In the genomic region with DNA sequence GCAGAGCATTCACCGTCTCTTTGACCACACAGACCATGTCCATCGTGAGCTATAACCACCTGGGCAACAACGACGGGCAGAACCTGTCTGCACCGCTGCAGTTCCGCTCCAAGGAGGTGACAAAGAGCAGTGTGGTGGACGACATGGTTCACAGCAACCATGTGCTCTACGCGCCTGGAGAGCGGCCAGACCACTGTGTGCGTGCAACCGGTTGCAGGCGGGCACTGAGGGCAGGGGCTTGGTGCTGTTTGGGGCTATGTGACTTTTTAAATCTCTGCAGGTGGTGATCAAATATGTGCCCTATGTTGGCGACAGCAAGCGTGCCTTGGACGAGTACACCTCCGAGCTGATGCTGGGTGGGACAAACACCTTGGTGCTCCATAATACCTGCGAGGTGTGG, we compare ENCODE assay signal across 17 mouse cellular contexts. TPM values are rescaled to one million over a fixed set of nuclear protein-coding genes. Genes with fewer than 3 reads are reported as not detected.
DNase-seq lines count a peak whose midpoint lies in the region; ATAC-seq and TF ChIP-seq lines count a peak whose summit lies in the region.
"Had no signal": no experiment of that assay in that cellular context is flagged by ENCODE, and none has a peak within 500 bp of the region (broad histone marks: within the 10 kb centered on the region; RNA-seq: fewer than 3 reads in every experiment).

No protein-coding gene starts in this region.

- H3K9ac ChIP-seq in hindbrain, embryonic 14.5 days, result no peak overlapping the region
- no peak overlapping the region for H3K9ac ChIP-seq in hindbrain, postnatal 0 days (replicated peaks; ENCODE audit: low read length)
- H3K9ac ChIP-seq in neural tube, embryonic 12.5 days, result no peak overlapping the region
- H3K9ac ChIP-seq: forebrain, embryonic 12.5 days; heart, embryonic 12.5 days; limb, embryonic 15.5 days; lung, embryonic 15.5 days had no signal

- 94% methylated on average over 18 of the region's 18 CpGs for WGBS in hindbrain, embryonic 14.5 days
- 88% methylated on average over 18 of the region's 18 CpGs for WGBS in hindbrain, postnatal 0 days
- WGBS in neural tube, embryonic 12.5 days, result 93% methylated on average over 18 of the region's 18 CpGs

- no peaks in the 10 kb centered on the region; the same call in 1 of the 2 replicates for H3K27me3 ChIP-seq in hindbrain, embryonic 14.5 days (ENCODE audit: control insufficient read depth, insufficient read depth, low read length)
- no peaks in the 10 kb centered on the region for H3K27me3 ChIP-seq in hindbrain, postnatal 0 days (ENCODE audit: insufficient read depth, low read length)
- H3K27me3 ChIP-seq in neural tube, embryonic 12.5 days (replicated peaks), result peaks cover 7% of the 10 kb centered on the region
- H3K27me3 ChIP-seq: heart, embryonic 12.5 days; limb, embryonic 15.5 days; lung, embryonic 15.5 days had no signal

- H3K9me3 ChIP-seq in hindbrain, embryonic 14.5 days (ENCODE audit: control insufficient read depth, low read length), result no peaks in the 10 kb centered on the region
- no peaks in the 10 kb centered on the region for H3K9me3 ChIP-seq in hindbrain, postnatal 0 days (ENCODE audit: low read length)
- no peaks in the 10 kb centered on the region for H3K9me3 ChIP-seq in neural tube, embryonic 12.5 days
- H3K9me3 ChIP-seq: forebrain, embryonic 12.5 days; heart, embryonic 12.5 days; limb, embryonic 15.5 days; lung, embryonic 15.5 days had no signal

- DNase-seq in cerebellum, adult 9-11 months, result peak; percentile 59
- DNase-seq in cerebellum, adult 9-10 months, result no peak
- DNase-seq in hindbrain, embryonic 14.5 days (ENCODE audit: low spot score), result no peak
- no peak for DNase-seq in hindbrain, postnatal 0 days (ENCODE audit: low spot score)
- DNase-seq in neural tube, embryonic 10.5 days (ENCODE audit: extremely low spot score, low spot score), result no peak
- no peak for DNase-seq in left cerebral cortex, adult 11 months (ENCODE audit: low spot score)
- no peak for DNase-seq in thymus, postnatal 0 days (ENCODE audit: low spot score)
- DNase-seq: adrenal gland, adult 8-10 months; heart, postnatal 4 days had no signal

- peaks cover 56% of the 10 kb centered on the region for H3K4me1 ChIP-seq in hindbrain, embryonic 14.5 days (replicated peaks; ENCODE audit: control insufficient read depth, insufficient read depth, low read length)
- H3K4me1 ChIP-seq in hindbrain, postnatal 0 days (ENCODE audit: insufficient read depth, low read length), result peaks cover 31% of the 10 kb centered on the region
- H3K4me1 ChIP-seq in neural tube, embryonic 12.5 days, result peaks cover 76% of the 10 kb centered on the region

- H3K27ac ChIP-seq in hindbrain, embryonic 14.5 days, result no peak overlapping the region
- H3K27ac ChIP-seq in hindbrain, postnatal 0 days, result no peak overlapping the region
- H3K27ac ChIP-seq in neural tube, embryonic 12.5 days, result no peak overlapping the region
- H3K27ac ChIP-seq: forebrain, embryonic 12.5 days; limb, embryonic 15.5 days; lung, embryonic 15.5 days had no signal

- TF ChIP-seq CTCF in hindbrain, postnatal 0 days (IDR thresholded peaks at IDR 0.05; ENCODE audit: low read depth), result no peak

- peaks cover 31% of the 10 kb centered on the region for H3K36me3 ChIP-seq in hindbrain, embryonic 14.5 days (replicated peaks; ENCODE audit: control insufficient read depth, insufficient read depth)
- peaks cover 7% of the 10 kb centered on the region; the same call in 1 of the 2 replicates for H3K36me3 ChIP-seq in hindbrain, postnatal 0 days (ENCODE audit: insufficient read depth, low read length)
- H3K36me3 ChIP-seq in neural tube, embryonic 12.5 days, result peaks cover 17% of the 10 kb centered on the region

- no peak overlapping the region for H3K4me3 ChIP-seq in hindbrain, embryonic 14.5 days (replicated peaks; ENCODE audit: low read length)
- no peak overlapping the region for H3K4me3 ChIP-seq in hindbrain, postnatal 0 days (ENCODE audit: low read length)
- H3K4me3 ChIP-seq in neural tube, embryonic 12.5 days, result no peak overlapping the region
- H3K4me3 ChIP-seq: limb, embryonic 15.5 days; lung, embryonic 15.5 days had no signal

- 0 out of 2 replicates have a peak overlapping the region, but pooled peaks have one; percentile 99 for H3K4me2 ChIP-seq in hindbrain, embryonic 14.5 days (replicated peaks)
- H3K4me2 ChIP-seq in hindbrain, postnatal 0 days (ENCODE audit: low read depth, low read length), result no peak overlapping the region
- 0 out of 2 replicates have a peak overlapping the region, but pooled peaks have one; percentile 99 for H3K4me2 ChIP-seq in neural tube, embryonic 12.5 days (replicated peaks)

- no peak for ATAC-seq in hindbrain, embryonic 14.5 days (ENCODE audit: low FRiP score)
- no peak for ATAC-seq in hindbrain, postnatal 0 days
- no peak for ATAC-seq in neural tube, embryonic 12.5 days (ENCODE audit: low FRiP score, low read depth)
- ATAC-seq: intestine, embryonic 16.5 days; midbrain, embryonic 16.5 days had no signal

RNA-seq across cellular contexts. Expression of a gene that starts 2.0 kb away (rescaled TPM):
- polyA plus RNA-seq in hindbrain, embryonic 14.5 days (2014; fragmentation: Nextera tagmentation; extraction: Ambion mirVana), result 86.8 and 96.6 TPM in 2 replicates
- 152 and 207 TPM in 2 replicates for total RNA-seq in hindbrain, postnatal 0 days (2014; rRNA removed)
- 99.3 and 113 TPM in 2 replicates for polyA plus RNA-seq in hindbrain, postnatal 0 days (2015; fragmentation: Nextera tagmentation; extraction: Ambion mirVana)
- polyA plus RNA-seq in neural tube, embryonic 12.5 days (2016; fragmentation: Nextera tagmentation; extraction: Ambion mirVana), result 116 TPM in 2 replicates
- 78.9 and 88.4 TPM in 2 replicates for polyA plus RNA-seq in thymus, postnatal 0 days (2015; fragmentation: Nextera tagmentation; extraction: Ambion mirVana)

RNA-seq across cellular contexts. Expression of a gene that starts 12.5 kb away (rescaled TPM):
- polyA plus RNA-seq in hindbrain, embryonic 14.5 days (2014; fragmentation: Nextera tagmentation; extraction: Ambion mirVana), result 165 and 173 TPM in 2 replicates
- 248 and 349 TPM in 2 replicates for total RNA-seq in hindbrain, postnatal 0 days (2014; rRNA removed)
- 188 and 189 TPM in 2 replicates for polyA plus RNA-seq in hindbrain, postnatal 0 days (2015; fragmentation: Nextera tagmentation; extraction: Ambion mirVana)
- polyA plus RNA-seq in neural tube, embryonic 12.5 days (2016; fragmentation: Nextera tagmentation; extraction: Ambion mirVana), result 139 and 144 TPM in 2 replicates
- 135 and 142 TPM in 2 replicates for polyA plus RNA-seq in thymus, postnatal 0 days (2015; fragmentation: Nextera tagmentation; extraction: Ambion mirVana)

RNA-seq across cellular contexts. Expression of a gene that starts 19.7 kb away (rescaled TPM):
- polyA plus RNA-seq in hindbrain, embryonic 14.5 days (2014; fragmentation: Nextera tagmentation; extraction: Ambion mirVana), result 0.98 and 1.6 TPM in 2 replicates
- total RNA-seq in hindbrain, postnatal 0 days (2014; rRNA removed), result 0.65 and 3.3 TPM in 2 replicates
- polyA plus RNA-seq in hindbrain, postnatal 0 days (2015; fragmentation: Nextera tagmentation; extraction: Ambion mirVana), result 1.3 and 1.5 TPM in 2 replicates
- 0.68 and 1.3 TPM in 2 replicates for polyA plus RNA-seq in neural tube, embryonic 12.5 days (2016; fragmentation: Nextera tagmentation; extraction: Ambion mirVana)
- polyA plus RNA-seq in thymus, postnatal 0 days (2015; fragmentation: Nextera tagmentation; extraction: Ambion mirVana), result 4.7 and 5.8 TPM in 2 replicates

RNA-seq across cellular contexts. Expression of a gene that starts 36.0 kb away (rescaled TPM):
- 0.14 and 0.28 TPM in 2 replicates for polyA plus RNA-seq in hindbrain, embryonic 14.5 days (2014; fragmentation: Nextera tagmentation; extraction: Ambion mirVana)
- 1.7 TPM in 1 of 2 replicates, not detected in the other for total RNA-seq in hindbrain, postnatal 0 days (2014; rRNA removed)
- 0.25 and 0.41 TPM in 2 replicates for polyA plus RNA-seq in hindbrain, postnatal 0 days (2015; fragmentation: Nextera tagmentation; extraction: Ambion mirVana)
- 0.14 TPM in 1 of 2 replicates, not detected in the other for polyA plus RNA-seq in neural tube, embryonic 12.5 days (2016; fragmentation: Nextera tagmentation; extraction: Ambion mirVana)
- 1.2 and 1.4 TPM in 2 replicates for polyA plus RNA-seq in thymus, postnatal 0 days (2015; fragmentation: Nextera tagmentation; extraction: Ambion mirVana)
- total RNA-seq: left cerebral cortex, adult 8-10 months had no signal
- polyA plus RNA-seq: forebrain, embryonic 12.5 days had no signal

RNA-seq across cellular contexts. Expression of a gene that starts 57.0 kb away (rescaled TPM):
- 14.8 and 15.1 TPM in 2 replicates for polyA plus RNA-seq in hindbrain, embryonic 14.5 days (2014; fragmentation: Nextera tagmentation; extraction: Ambion mirVana)
- total RNA-seq in hindbrain, postnatal 0 days (2014; rRNA removed), result 15.6 and 16.7 TPM in 2 replicates
- 10.0 and 10.8 TPM in 2 replicates for polyA plus RNA-seq in hindbrain, postnatal 0 days (2015; fragmentation: Nextera tagmentation; extraction: Ambion mirVana)
- polyA plus RNA-seq in neural tube, embryonic 12.5 days (2016; fragmentation: Nextera tagmentation; extraction: Ambion mirVana), result 17.8 and 19.5 TPM in 2 replicates
- 13.5 and 14.2 TPM in 2 replicates for polyA plus RNA-seq in thymus, postnatal 0 days (2015; fragmentation: Nextera tagmentation; extraction: Ambion mirVana)
